Mouse (Mus musculus) testis, adult 2 months (tissue): ENCODE results near the gene Atad5. TPM values are rescaled to one million over a fixed set of nuclear protein-coding genes. Genes with fewer than 3 reads are reported as not detected.

Experiments
- H3K27ac ChIP-seq: fragments of 200-500 bp; 2 replicates; pipeline ENCODE4 v1.5.1; 2012; ENCODE audit warnings: low read depth, low read length; ENCODE audit not compliant: control insufficient read depth, insufficient read depth
- H3K27me3 ChIP-seq: fragments of 200-500 bp; 2 replicates; pipeline ENCODE4 v1.6.1; 2012; ENCODE audit warnings: mild to moderate bottlenecking, low read length, moderate library complexity; ENCODE audit not compliant: control insufficient read depth, insufficient read depth
- H3K36me3 ChIP-seq: fragments of 200-500 bp; 2 replicates; pipeline ENCODE4 v1.6.1; 2012; ENCODE audit warnings: mild to moderate bottlenecking, low read length; ENCODE audit not compliant: control insufficient read depth, insufficient read depth
- H3K4me1 ChIP-seq: fragments of 200-500 bp; 2 replicates; pipeline ENCODE4 v1.6.1; 2012; ENCODE audit warnings: low read length; ENCODE audit not compliant: control insufficient read depth, insufficient read depth
- H3K4me3 ChIP-seq: fragments of 200-500 bp; 2 replicates; pipeline ENCODE4 v1.5.1; 2012; ENCODE audit warnings: low read depth, mild to moderate bottlenecking, low read length, moderate library complexity, mixed read lengths; ENCODE audit not compliant: control insufficient read depth
- CTCF ChIP-seq: fragments of 200-500 bp; IDR thresholded peaks from 2 replicates; pipeline ENCODE4 v1.5.1; 2012; ENCODE audit warnings: low read depth, mild to moderate bottlenecking, inconsistent platforms, low read length, moderate library complexity; ENCODE audit not compliant: control insufficient read depth, insufficient read depth, insufficient replicate concordance
- POLR2A ChIP-seq: fragments of 200-500 bp; IDR thresholded peaks from 2 replicates; pipeline ENCODE4 v1.6.1; 2012; ENCODE audit warnings: low read depth, mild to moderate bottlenecking, inconsistent platforms, low read length, moderate library complexity; ENCODE audit not compliant: control insufficient read depth
- polyA plus RNA-seq: library from polyadenylated mRNA; depleted of rRNA; stranded (reverse); fragments of >200 nt; gene quantifications from 2 replicates; pipeline ENCODE4 v1.2.3, GENCODE M21; 2012

Gene Atad5
- polyA plus RNA-seq, 1 experiment, result 1.2 TPM

DNA sequence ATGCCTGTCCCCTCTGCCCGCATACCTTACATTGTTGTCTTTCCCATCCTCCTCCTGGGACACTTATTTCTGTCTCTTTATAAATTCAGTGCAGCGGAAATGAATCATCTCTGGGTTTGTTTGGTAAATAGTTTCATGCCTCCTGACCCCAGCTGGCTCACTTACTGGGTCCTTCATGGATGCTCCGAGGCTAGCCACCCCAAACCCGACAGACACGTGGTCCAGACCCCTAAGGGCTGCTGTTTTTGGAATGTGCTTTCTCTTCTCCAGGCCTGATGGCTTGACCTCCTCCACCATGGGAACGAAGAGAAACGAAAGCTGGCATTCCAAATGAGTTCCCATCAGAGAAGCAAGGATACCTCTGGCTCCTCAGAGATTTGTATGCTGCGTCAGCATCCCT, 63.2 kb downstream of the Atad5 start:
- peaks cover 9% of the 10 kb centered on the region for H3K4me1 ChIP-seq
- no peak overlapping the region for H3K4me3 ChIP-seq
- no peaks in the 10 kb centered on the region for H3K27me3 ChIP-seq
- H3K36me3 ChIP-seq, result no peaks in the 10 kb centered on the region
- TF ChIP-seq CTCF (no peak), POLR2A (no peak)
- peak overlapping the region; percentile 22; the same call in 1 of the 2 replicates for H3K27ac ChIP-seq

DNA sequence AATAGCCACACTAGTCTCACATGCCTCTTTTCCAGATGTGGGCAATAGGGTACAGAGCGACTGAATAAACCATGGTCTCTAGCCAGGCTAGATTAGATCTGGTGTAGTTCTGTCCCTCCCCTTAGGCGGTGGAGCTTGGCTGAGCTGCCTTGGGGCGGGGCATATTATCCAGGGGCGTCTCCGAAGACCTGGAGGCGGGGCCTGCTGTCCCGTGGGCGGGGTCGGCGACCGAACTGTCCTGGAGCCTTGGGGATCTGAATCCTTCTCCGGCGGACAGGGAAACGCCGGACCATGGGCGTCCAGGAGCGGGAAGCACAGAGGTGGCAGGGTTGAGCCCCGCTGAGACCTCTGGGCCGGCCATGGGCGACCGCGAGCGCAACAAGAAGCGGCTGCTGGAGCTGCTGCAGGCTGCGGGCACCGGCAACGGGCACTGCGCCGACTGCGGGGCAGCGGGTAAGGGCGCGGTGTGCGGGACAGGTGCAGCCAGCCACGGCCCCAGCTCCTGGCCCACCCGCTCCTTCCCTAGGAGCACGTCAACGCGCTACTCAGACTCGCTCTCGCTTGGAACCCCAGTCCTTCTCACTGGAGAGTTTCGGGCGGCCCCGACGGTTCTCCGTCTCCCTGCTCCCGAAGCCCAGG, 64.8 kb downstream of the Atad5 start, which contains the start of gene Adap2:
Gene Adap2, plus strand, starts transcription at position 249 of the 639 bp plus-strand sequence.
- no peaks in the 10 kb centered on the region for H3K27me3 ChIP-seq
- no peaks in the 10 kb centered on the region for H3K36me3 ChIP-seq
- peaks cover 9% of the 10 kb centered on the region for H3K4me1 ChIP-seq
- TF ChIP-seq POLR2A (peak; percentile 32; the same call in 1 of the 2 replicates), CTCF (no peak)
- H3K4me3 ChIP-seq, result peak within 1 kb of the TSS; percentile 66
- H3K27ac ChIP-seq, result no peak within 1 kb of the TSS

DNA sequence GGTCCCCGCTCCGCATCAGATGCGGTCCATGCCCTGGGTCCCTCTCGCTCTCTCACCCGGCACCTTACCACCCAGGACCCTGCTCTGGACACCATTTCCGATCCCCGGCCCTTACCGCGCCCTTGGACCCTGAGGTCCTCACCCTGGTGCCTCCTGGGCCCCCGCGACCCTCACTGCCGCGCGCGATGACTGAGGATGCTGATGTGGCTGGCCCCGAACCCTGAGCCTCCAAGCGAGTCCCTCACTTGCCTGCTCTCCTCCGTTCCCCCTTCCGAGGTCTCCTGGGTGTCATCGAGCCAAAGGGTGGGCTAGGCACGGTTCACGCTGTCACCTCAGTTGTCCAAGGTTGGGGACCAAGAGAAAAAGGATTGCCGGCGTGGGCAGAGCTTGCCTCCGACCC, 65.3 kb downstream of the Atad5 start:
- Histone ChIP-seq H3K36me3 (no peaks in the 10 kb centered on the region), H3K4me1 (peaks cover 9% of the 10 kb centered on the region), H3K4me3 (peak overlapping the region; percentile 66), H3K27ac (no peak overlapping the region), H3K27me3 (no peaks in the 10 kb centered on the region)
- TF ChIP-seq CTCF (no peak), POLR2A (no peak)

DNA sequence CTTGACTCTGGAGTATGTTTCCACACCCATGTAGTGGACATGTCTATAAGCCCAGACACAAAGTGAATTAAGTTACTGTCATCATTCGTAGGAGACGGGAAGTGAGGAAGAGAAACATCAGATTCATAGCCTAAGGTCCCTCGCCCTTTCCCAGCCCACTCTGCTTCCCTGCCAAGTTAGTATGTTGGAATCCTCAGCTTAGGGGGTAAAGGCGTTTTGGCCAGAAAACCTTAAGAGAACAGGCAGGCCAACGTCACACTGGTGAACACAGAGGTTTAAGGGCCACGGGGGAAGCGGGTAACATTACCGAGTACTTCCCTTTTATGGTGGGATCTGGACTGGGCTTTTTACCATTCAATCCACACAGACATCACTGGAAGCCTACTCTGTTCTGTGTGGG, 66.3 kb downstream of the Atad5 start:
- Histone ChIP-seq H3K4me1 (peaks cover 9% of the 10 kb centered on the region), H3K27ac (no peak overlapping the region), H3K4me3 (no peak overlapping the region), H3K36me3 (no peaks in the 10 kb centered on the region), H3K27me3 (no peaks in the 10 kb centered on the region)
- TF ChIP-seq CTCF, result no peak
- no peak for TF ChIP-seq POLR2A

DNA sequence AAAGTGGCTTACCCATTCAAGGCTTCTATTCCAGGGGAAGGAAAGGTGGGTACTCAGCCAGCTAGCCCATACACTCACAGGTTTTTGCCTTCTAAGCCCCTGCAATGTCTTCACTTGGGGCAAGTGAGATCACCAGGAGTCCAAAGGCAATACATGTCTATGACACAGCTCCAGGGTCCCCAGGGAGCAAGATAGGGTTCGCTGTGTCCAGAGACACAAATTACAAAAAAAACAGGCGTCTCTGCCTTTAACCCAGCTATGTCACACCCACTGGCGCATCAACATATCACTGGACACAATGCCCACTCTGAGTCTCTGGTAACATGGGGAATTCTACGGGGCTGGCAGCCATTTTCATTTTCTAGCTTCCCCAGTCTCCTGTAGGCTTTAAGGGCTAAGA, 66.8 kb downstream of the Atad5 start:
- Histone ChIP-seq H3K4me1 (peaks cover 9% of the 10 kb centered on the region), H3K27ac (no peak overlapping the region), H3K36me3 (no peaks in the 10 kb centered on the region), H3K27me3 (no peaks in the 10 kb centered on the region), H3K4me3 (no peak overlapping the region)
- TF ChIP-seq CTCF (no peak), POLR2A (no peak)

DNA sequence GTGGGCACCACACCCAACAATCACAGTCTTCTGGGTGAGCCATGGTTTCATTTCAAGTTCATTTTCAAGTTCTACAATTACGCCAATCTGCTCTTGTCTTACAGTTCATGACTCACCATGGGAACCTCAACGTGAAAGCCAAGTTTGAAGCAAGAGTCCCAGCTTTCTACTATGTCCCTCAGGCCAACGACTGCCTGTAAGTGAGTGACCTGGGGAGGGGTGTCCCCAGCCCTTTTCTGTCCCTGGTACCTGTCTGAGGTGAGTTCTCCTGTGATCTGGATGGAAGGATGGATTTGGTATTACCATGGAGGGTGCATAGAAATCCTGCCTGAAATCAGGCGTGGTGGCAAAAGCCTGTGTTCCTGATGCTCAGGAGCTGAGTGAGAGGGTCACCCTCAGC, 67.6 kb downstream of the Atad5 start:
- no peak overlapping the region for H3K27ac ChIP-seq
- H3K4me1 ChIP-seq, result peaks cover 9% of the 10 kb centered on the region
- no peaks in the 10 kb centered on the region for H3K27me3 ChIP-seq
- TF ChIP-seq CTCF, result no peak
- no peak for TF ChIP-seq POLR2A
- H3K36me3 ChIP-seq, result no peaks in the 10 kb centered on the region
- no peak overlapping the region for H3K4me3 ChIP-seq

DNA sequence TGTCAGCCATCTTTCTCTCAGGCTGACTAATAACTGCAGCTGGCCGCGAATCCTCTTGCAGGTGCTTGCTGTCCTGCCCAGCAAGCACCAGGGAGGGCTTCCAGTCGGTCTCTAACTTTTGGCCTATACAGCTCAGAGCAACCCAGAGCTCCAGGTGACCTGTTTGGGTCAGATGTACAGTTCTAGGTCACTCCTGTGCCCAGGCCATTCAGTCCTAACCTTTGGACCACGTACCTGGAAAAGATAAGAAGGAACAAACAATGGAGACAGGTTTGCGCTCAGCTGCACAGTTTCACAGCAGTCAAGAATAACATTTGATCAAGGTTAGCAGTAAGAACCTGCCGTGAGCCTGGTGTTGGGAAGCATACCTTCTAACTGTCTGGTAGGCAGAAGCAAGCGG, 69.8 kb downstream of the Atad5 start:
- Histone ChIP-seq H3K27me3 (no peaks in the 10 kb centered on the region), H3K27ac (no peak overlapping the region), H3K36me3 (no peaks in the 10 kb centered on the region), H3K4me3 (no peak overlapping the region), H3K4me1 (peaks cover 9% of the 10 kb centered on the region)
- TF ChIP-seq CTCF (no peak), POLR2A (no peak)
